Mouse (Mus musculus) forebrain, postnatal 0 days (tissue): ENCODE measurements around the gene Cotl1. TPM values are rescaled to one million over a fixed set of nuclear protein-coding genes. Genes with fewer than 3 reads are reported as not detected.

Experiments used
- ATAC-seq: fragments of 200-750 bp; cut with Nextera tagmentation; 2 replicates; pipeline ENCODE4 v1.8.0; 2017; ENCODE audit warnings: mild to moderate bottlenecking, moderate library complexity
- DNase-seq: peaks from one replicate; pipeline ENCODE4 v3.0.0-alpha.2; 2015
- H3K27ac ChIP-seq: fragments of 300-500 bp; sonication (generic); 2 replicates; pipeline ENCODE4 v1.5.1; 2014; ENCODE audit warnings: low read depth, mild to moderate bottlenecking, antibody characterized with exemption, low read length, moderate library complexity, mixed read lengths
- H3K27me3 ChIP-seq: fragments of 300-500 bp; sonication (generic); 2 replicates; pipeline ENCODE4 v1.6.1; 2014; ENCODE audit warnings: mild to moderate bottlenecking, low read length, mixed read lengths; ENCODE audit not compliant: insufficient read depth
- H3K36me3 ChIP-seq: fragments of 300-500 bp; sonication (generic); 2 replicates; pipeline ENCODE4 v1.6.1; 2014; ENCODE audit warnings: mild to moderate bottlenecking, moderate library complexity; ENCODE audit not compliant: insufficient read depth
- H3K4me1 ChIP-seq: fragments of 300-500 bp; sonication (generic); 2 replicates; pipeline ENCODE4 v1.6.1; 2014; ENCODE audit warnings: antibody characterized with exemption; ENCODE audit not compliant: insufficient read depth
- H3K4me2 ChIP-seq: fragments of 300-500 bp; sonication (generic); 2 replicates; pipeline ENCODE4 v1.6.1; 2014; ENCODE audit warnings: low read depth, mild to moderate bottlenecking, moderate library complexity
- H3K4me3 ChIP-seq: fragments of 300-500 bp; sonication (generic); 2 replicates; pipeline ENCODE4 v1.5.1; 2014; ENCODE audit warnings: low read depth, low read length, mixed read lengths
- H3K9ac ChIP-seq: fragments of 300-500 bp; sonication (generic); 2 replicates; pipeline ENCODE4 v1.6.1; 2014; ENCODE audit warnings: mild to moderate bottlenecking
- H3K9me3 ChIP-seq: fragments of 300-500 bp; sonication (generic); 2 replicates; pipeline ENCODE4 v1.6.1; 2016; ENCODE audit warnings: low read length
- CTCF ChIP-seq: sonication (generic); IDR thresholded peaks from 2 replicates; pipeline ENCODE4 v1.5.1; 2016; ENCODE audit warnings: antibody characterized with exemption, control low read depth, low read depth
- whole genome bisulfite sequencing: fragments of 180-500 bp; shearing (Covaris S2); extraction: QIAGEN DNeasy Blood & Tissue Kit; methylation state at CpG from one replicate; pipeline ENCODE4 v1.1.7; 2014; 5-methylcytosine and 5-hydroxymethylcytosine counted together
- polyA plus RNA-seq: library from polyadenylated mRNA; unstranded; fragments of >200 nt; fragmentation: Nextera tagmentation; extraction: Ambion mirVana; gene quantifications from 2 replicates; pipeline ENCODE4 v1.2.1, GENCODE M21; 2015
- total RNA-seq: library from RNA; depleted of rRNA; stranded (reverse); fragments of >200 nt; gene quantifications from 2 replicates; pipeline ENCODE4 v1.2.3, GENCODE M21; 2014

Gene Cotl1
- total and polyA plus RNA-seq, 2 experiments from 2014 or later, result 134 to 224 TPM

GRCm38 (mm10) chr8:119810953-119811499 is 29.3 kb downstream of the Cotl1 start:
- H3K9me3 ChIP-seq, result no peaks in the 10 kb centered on the region
- DNase-seq, result no peak
- no peak overlapping the region for H3K4me2 ChIP-seq
- TF ChIP-seq CTCF, result no peak
- WGBS, result 72% methylated on average over 14 of the region's 14 CpGs
- H3K27ac ChIP-seq, result 0 out of 2 replicates have a peak overlapping the region, but pooled peaks have one; percentile 42
- no peak overlapping the region for H3K9ac ChIP-seq
- no peak overlapping the region for H3K4me3 ChIP-seq
- no peaks in the 10 kb centered on the region for H3K27me3 ChIP-seq
- peaks cover 8% of the 10 kb centered on the region; the same call in 1 of the 2 replicates for H3K4me1 ChIP-seq
- H3K36me3 ChIP-seq, result peaks cover 8% of the 10 kb centered on the region
- ATAC-seq, result no peak

GRCm38 (mm10) chr8:119810127-119810868 is 30.0 kb downstream of the Cotl1 start:
- 40% methylated on average over 23 of the region's 23 CpGs for WGBS
- peak overlapping the region; percentile 31; the same call in 1 of the 2 replicates for H3K9ac ChIP-seq
- H3K9me3 ChIP-seq, result no peaks in the 10 kb centered on the region
- H3K27me3 ChIP-seq, result no peaks in the 10 kb centered on the region
- H3K36me3 ChIP-seq, result peaks cover 8% of the 10 kb centered on the region
- ATAC-seq (peak; percentile 51), DNase-seq (peak; percentile 60)
- H3K27ac ChIP-seq, result peak overlapping the region; percentile 42
- H3K4me2 ChIP-seq, result no peak overlapping the region
- no peak for TF ChIP-seq CTCF
- H3K4me3 ChIP-seq, result no peak overlapping the region
- peaks cover 8% of the 10 kb centered on the region; the same call in 1 of the 2 replicates for H3K4me1 ChIP-seq

DNA sequence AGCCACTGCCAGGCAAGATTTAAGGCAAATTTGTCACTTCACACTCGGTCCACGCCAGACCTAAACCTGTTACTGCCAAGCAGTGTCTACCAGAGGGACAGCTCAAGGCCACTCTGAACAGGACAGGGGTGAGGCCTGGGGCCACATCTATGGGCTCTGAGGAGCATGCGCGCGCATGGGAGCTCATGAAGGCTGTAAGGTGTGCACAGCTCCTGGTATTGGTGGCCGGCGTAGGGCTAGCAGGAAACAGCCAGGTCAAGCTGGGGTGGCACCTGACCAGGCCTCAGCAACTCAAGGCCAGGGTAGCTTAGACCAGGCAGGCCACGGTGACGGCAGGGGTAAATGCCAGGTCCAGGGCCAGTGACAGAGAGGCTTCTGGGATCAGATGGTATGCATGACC is 30.7 kb downstream of the Cotl1 start:
- H3K4me3 ChIP-seq, result no peak overlapping the region
- H3K4me2 ChIP-seq, result no peak overlapping the region
- no peak for ATAC-seq
- peaks cover 8% of the 10 kb centered on the region for H3K36me3 ChIP-seq
- DNase-seq, result no peak
- H3K9ac ChIP-seq, result no peak overlapping the region
- WGBS, result 86% methylated on average over 9 of the region's 9 CpGs
- H3K27me3 ChIP-seq, result no peaks in the 10 kb centered on the region
- peaks cover 8% of the 10 kb centered on the region; the same call in 1 of the 2 replicates for H3K4me1 ChIP-seq
- TF ChIP-seq CTCF, result no peak
- H3K9me3 ChIP-seq, result no peaks in the 10 kb centered on the region
- H3K27ac ChIP-seq, result peak overlapping the region; percentile 42; the same call in 1 of the 2 replicates

GRCm38 (mm10) chr8:119807687-119808086 is 32.7 kb downstream of the Cotl1 start:
- H3K27me3 ChIP-seq, result no peaks in the 10 kb centered on the region
- H3K4me2 ChIP-seq, result no peak overlapping the region
- ATAC-seq (no peak), DNase-seq (no peak)
- H3K9me3 ChIP-seq, result no peaks in the 10 kb centered on the region
- WGBS, result 84% methylated on average over 4 of the region's 4 CpGs
- no peak for TF ChIP-seq CTCF
- no peak overlapping the region for H3K4me3 ChIP-seq
- peaks cover 8% of the 10 kb centered on the region; the same call in 1 of the 2 replicates for H3K4me1 ChIP-seq
- H3K36me3 ChIP-seq, result peaks cover 8% of the 10 kb centered on the region
- H3K9ac ChIP-seq, result no peak overlapping the region
- H3K27ac ChIP-seq, result no peak overlapping the region

GRCm38 (mm10) chr8:119806422-119807263 is 33.7 kb downstream of the Cotl1 start:
- 40% methylated on average over 14 of the region's 14 CpGs for WGBS

GRCm38 (mm10) chr8:119805275-119805674 is 35.1 kb downstream of the Cotl1 start:
- Histone ChIP-seq H3K4me2 (no peak overlapping the region), H3K4me1 (peaks cover 11% of the 10 kb centered on the region; the same call in 1 of the 2 replicates), H3K27ac (peak overlapping the region; percentile 45; the same call in 1 of the 2 replicates), H3K9me3 (no peaks in the 10 kb centered on the region), H3K9ac (no peak overlapping the region), H3K4me3 (no peak overlapping the region), H3K27me3 (no peaks in the 10 kb centered on the region), H3K36me3 (peaks cover 8% of the 10 kb centered on the region)
- ATAC-seq (no peak), DNase-seq (no peak)
- 45% methylated on average over 8 of the region's 8 CpGs for WGBS
- no peak for TF ChIP-seq CTCF

More at GRCm38 (mm10) chr8:119806422-119807263, 33.7 kb downstream of the Cotl1 start:
- Histone ChIP-seq H3K4me3 (no peak overlapping the region), H3K36me3 (peaks cover 8% of the 10 kb centered on the region), H3K27ac (peak overlapping the region; percentile 50; the same call in 1 of the 2 replicates), H3K9ac (no peak overlapping the region), H3K9me3 (no peaks in the 10 kb centered on the region), H3K27me3 (no peaks in the 10 kb centered on the region), H3K4me2 (no peak overlapping the region), H3K4me1 (peaks cover 8% of the 10 kb centered on the region; the same call in 1 of the 2 replicates)
- TF ChIP-seq CTCF, result peak; percentile 33; the same call in 1 of the 2 replicates
- DNase-seq (peak; percentile 88), ATAC-seq (peak; percentile 68)
